Mouse (Mus musculus) megakaryocyte, embryonic 14.5 days (primary cell): ENCODE data around the gene Huwe1.

Source experiments
- FLI1 ChIP-seq: IDR thresholded peaks from 2 replicates; pipeline ENCODE4 v1.6.1; 2012; ENCODE audit warnings: low read length, inconsistent platforms, mixed read lengths
- GATA1 ChIP-seq: IDR thresholded peaks from 3 replicates; pipeline ENCODE4 v1.6.1; 2012; ENCODE audit warnings: mixed read lengths, low read length, inconsistent platforms, borderline replicate concordance

DNA sequence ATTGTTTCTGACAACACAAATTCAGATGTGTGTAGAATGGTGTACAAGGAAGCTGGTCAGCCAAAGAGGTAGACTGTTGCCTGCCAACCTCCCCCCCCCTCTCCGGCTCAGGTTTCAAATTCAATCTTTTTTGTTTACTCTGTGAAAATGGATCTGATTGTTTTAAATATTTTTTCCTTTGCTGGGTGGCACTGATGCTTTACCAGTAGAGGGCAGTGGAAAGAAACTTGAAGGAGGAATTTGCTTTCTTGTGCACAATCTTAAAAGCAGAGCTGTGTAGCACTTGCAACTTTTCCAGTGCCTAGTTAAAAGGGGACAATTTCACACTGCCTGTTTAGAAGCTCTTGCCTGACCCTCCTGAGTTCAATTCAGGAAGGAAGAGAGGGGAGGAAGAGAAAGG is 146.4 kb downstream of the Huwe1 start:
- TF ChIP-seq GATA1 (no peak), FLI1 (no peak)
